Mouse (Mus musculus): Measurements from ENCODE around the gene Papln. TPM values are rescaled to one million over a fixed set of nuclear protein-coding genes. Genes with fewer than 3 reads are reported as not detected.

Gene Papln
- polyA plus RNA-seq, 1 experiment from 2014 or later = 2.2 TPM

DNA sequence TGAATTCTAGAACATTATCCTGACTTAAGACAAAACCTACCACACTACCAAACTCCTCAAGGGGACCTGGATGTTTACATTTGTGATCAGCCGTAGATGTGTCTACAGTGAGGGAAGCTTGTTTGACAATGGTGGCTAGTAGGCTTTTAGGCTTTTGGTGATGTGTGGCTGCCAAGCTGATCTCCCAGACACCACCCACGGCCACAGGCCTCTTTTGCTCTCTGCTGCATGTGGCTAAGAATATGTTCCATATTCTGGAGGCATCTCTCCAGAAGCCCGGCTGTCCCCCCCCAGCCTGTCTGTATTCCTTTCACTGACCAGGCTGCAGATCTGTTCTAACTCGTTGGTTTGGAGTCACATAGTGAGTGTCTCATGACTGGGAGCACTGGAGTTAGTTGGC is 27.3 kb downstream of the Papln start:
- Histone ChIP-seq H3K9me3 (no peaks in the 10 kb centered on the region), H3K36me3 (peaks cover 36% of the 10 kb centered on the region), H3K4me1 (peaks cover 25% of the 10 kb centered on the region), H3K4me2 (no peak overlapping the region), H3K9ac (no peak overlapping the region), H3K27me3 (no peaks in the 10 kb centered on the region), H3K27ac (no peak overlapping the region), H3K4me3 (no peak overlapping the region)
- no peak for ATAC-seq (ENCODE audit: insufficient number of reproducible peaks, insufficient read depth, low FRiP score, low TSS enrichment, low read depth)
- WGBS = 71% methylated on average over 4 of the region's 4 CpGs

DNA sequence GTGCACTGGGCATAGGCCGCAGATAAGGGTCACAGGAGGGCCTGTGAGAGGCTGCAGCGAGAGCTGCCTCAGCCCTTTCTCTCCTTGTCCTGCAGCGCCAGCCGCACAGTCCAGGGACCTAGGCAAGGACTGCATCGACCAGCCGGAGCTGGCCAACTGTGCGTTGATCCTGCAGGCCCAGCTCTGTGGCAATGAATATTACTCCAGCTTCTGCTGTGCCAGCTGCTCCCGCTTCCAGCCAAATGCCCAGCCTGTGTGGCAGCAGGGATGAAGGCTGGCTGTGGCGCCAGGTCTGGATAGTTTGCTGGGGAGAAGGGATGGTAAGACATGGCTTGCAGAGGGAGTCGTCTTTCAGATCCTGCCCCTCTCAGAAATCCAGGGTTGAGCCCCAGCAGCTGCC is 28.3 kb downstream of the Papln start:
- Histone ChIP-seq H3K4me1 (peaks cover 25% of the 10 kb centered on the region), H3K9ac (no peak overlapping the region), H3K9me3 (no peaks in the 10 kb centered on the region), H3K4me3 (no peak overlapping the region), H3K27ac (no peak overlapping the region), H3K36me3 (peaks cover 43% of the 10 kb centered on the region), H3K27me3 (no peaks in the 10 kb centered on the region), H3K4me2 (no peak overlapping the region)
- WGBS = 89% methylated on average over 10 of the region's 10 CpGs
- no peak for ATAC-seq (ENCODE audit: insufficient number of reproducible peaks, insufficient read depth, low FRiP score, low TSS enrichment, low read depth)

DNA sequence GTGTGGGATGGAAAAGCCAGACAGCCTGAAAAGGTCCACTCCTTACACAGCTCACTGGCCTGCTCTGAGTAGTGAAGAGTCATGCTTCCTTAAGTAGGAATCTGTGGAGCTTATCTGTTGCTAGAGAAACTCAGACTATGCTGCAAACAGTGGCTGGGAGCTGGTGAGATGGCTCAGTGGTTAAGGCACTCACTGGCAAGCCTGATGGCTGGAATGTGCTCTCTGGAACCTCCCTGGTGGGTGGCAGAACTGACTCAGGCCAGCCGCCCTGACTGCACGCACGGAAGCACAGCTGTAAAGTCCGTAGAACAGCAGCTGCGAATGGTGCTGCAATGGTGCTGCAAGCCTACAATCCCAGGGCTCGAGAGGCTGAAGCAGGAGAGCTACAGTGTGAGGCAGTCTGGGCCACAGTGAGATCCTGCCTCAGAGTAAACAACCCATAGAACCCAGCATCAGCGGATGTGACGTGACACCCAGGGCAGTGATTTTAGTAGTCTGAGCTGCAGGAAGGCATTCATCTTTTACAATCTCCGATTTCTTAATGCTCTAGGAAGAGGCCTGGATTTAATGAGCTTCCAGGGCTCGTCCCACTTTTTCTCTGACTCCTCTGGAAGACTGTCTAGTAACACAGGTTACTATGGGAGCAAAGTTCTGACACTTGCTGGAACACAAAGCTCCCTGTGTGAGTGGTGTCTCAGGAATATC is 29.4 kb downstream of the Papln start:
- Histone ChIP-seq H3K4me1 (peaks cover 25% of the 10 kb centered on the region), H3K36me3 (peaks cover 49% of the 10 kb centered on the region), H3K4me3 (no peak overlapping the region), H3K4me2 (no peak overlapping the region), H3K27ac (no peak overlapping the region), H3K27me3 (no peaks in the 10 kb centered on the region), H3K9ac (no peak overlapping the region), H3K9me3 (no peaks in the 10 kb centered on the region)
- no peak for ATAC-seq (ENCODE audit: insufficient number of reproducible peaks, insufficient read depth, low FRiP score, low TSS enrichment, low read depth)
- WGBS = 77% methylated on average over 10 of the region's 10 CpGs

GRCm38 (mm10) chr12:83795051-83795450 is 31.6 kb downstream of the Papln start:
- Histone ChIP-seq H3K4me3 (no peak overlapping the region), H3K4me2 (no peak overlapping the region), H3K27me3 (no peaks in the 10 kb centered on the region), H3K4me1 (peaks cover 14% of the 10 kb centered on the region), H3K36me3 (peaks cover 68% of the 10 kb centered on the region), H3K9ac (no peak overlapping the region), H3K9me3 (no peaks in the 10 kb centered on the region), H3K27ac (no peak overlapping the region)
- no peak for ATAC-seq (ENCODE audit: insufficient number of reproducible peaks, insufficient read depth, low FRiP score, low TSS enrichment, low read depth)
- WGBS = 52% methylated on average over 2 of the region's 2 CpGs

- Histone ChIP-seq H3K27ac (no peak overlapping the region), H3K4me1 (peaks cover 9% of the 10 kb centered on the region), H3K36me3 (peaks cover 73% of the 10 kb centered on the region), H3K9ac (no peak overlapping the region), H3K9me3 (no peaks in the 10 kb centered on the region), H3K4me2 (no peak overlapping the region), H3K4me3 (no peak overlapping the region), H3K27me3 (no peaks in the 10 kb centered on the region)
- no peak for ATAC-seq (ENCODE audit: insufficient number of reproducible peaks, insufficient read depth, low FRiP score, low TSS enrichment, low read depth)
- WGBS = 88% methylated on average over 7 of the region's 7 CpGs
These were observed 32.2 kb downstream of the Papln start for GRCm38 (mm10) chr12:83795586-83795985.

GRCm38 (mm10) chr12:83798313-83798712 is 34.9 kb downstream of the Papln start:
- Histone ChIP-seq H3K4me1 (no peaks in the 10 kb centered on the region), H3K9ac (no peak overlapping the region), H3K9me3 (no peaks in the 10 kb centered on the region), H3K27ac (no peak overlapping the region), H3K4me3 (no peak overlapping the region), H3K4me2 (no peak overlapping the region), H3K36me3 (peaks cover 80% of the 10 kb centered on the region), H3K27me3 (no peaks in the 10 kb centered on the region)
- WGBS = 89% methylated on average over 5 of the region's 5 CpGs
- ATAC-seq (ENCODE audit: insufficient number of reproducible peaks, insufficient read depth, low FRiP score, low TSS enrichment, low read depth) = no peak

DNA sequence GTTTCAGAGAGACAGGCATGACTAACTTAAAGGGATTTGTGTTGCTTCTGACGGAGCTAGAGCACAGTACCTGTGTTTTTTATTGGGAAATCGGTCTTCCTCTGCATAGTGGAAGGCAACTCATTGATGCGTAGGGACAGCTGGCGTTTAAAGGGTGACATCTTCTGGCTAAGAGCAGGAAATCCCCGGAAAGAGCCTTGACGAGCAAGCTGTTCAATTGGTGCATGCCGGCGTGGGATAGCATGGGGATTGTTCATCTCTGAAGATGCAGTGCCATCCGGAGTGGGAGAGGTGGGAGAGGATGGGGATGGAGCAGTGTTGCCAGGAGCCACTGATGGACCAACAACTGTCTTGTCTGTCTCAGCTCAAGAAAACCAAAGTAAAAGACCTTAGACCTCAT is 37.5 kb downstream of the Papln start:
- ATAC-seq (ENCODE audit: insufficient number of reproducible peaks, insufficient read depth, low FRiP score, low TSS enrichment, low read depth) = no peak
- Histone ChIP-seq H3K36me3 (peaks cover 84% of the 10 kb centered on the region), H3K9me3 (peaks cover 3% of the 10 kb centered on the region; the same call in 1 of the 2 replicates), H3K27me3 (no peaks in the 10 kb centered on the region), H3K27ac (no peak overlapping the region), H3K4me1 (no peaks in the 10 kb centered on the region), H3K4me2 (no peak overlapping the region), H3K9ac (no peak overlapping the region), H3K4me3 (no peak overlapping the region)
- WGBS = 61% methylated on average over 9 of the region's 9 CpGs

DNA sequence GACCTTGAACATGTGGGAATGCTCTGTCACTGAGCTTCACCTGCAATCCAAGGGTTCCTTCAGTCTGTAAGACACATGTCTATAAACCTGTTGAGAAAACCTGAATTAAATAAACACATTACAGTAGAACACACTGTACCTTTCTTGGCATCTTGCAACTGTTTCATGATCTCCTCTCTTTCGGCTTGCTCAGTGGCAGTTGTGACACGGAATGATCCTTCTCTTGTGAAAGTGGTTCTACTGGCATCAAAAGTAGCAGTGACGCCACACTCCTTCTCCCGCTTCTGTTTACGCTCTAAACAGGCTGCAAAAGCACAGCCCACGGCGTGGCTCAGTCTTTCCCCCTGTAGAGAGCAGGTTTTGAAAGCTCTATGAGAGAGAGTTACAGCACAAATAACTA is 40.2 kb downstream of the Papln start:
- Histone ChIP-seq H3K4me2 (no peak overlapping the region), H3K4me1 (no peaks in the 10 kb centered on the region), H3K4me3 (no peak overlapping the region), H3K27ac (no peak overlapping the region), H3K27me3 (no peaks in the 10 kb centered on the region), H3K9me3 (peaks cover 5% of the 10 kb centered on the region; the same call in 1 of the 2 replicates), H3K9ac (no peak overlapping the region), H3K36me3 (peaks cover 92% of the 10 kb centered on the region)
- WGBS = 83% methylated on average over 7 of the region's 7 CpGs
- ATAC-seq (ENCODE audit: insufficient number of reproducible peaks, insufficient read depth, low FRiP score, low TSS enrichment, low read depth) = no peak

- no peak overlapping the region for H3K27ac ChIP-seq
- H3K36me3 ChIP-seq = peaks cover 20% of the 10 kb centered on the region
- no peaks in the 10 kb centered on the region for H3K9me3 ChIP-seq
- no peaks in the 10 kb centered on the region for H3K4me1 ChIP-seq
- H3K4me2 ChIP-seq = no peak overlapping the region
- no peaks in the 10 kb centered on the region for H3K27me3 ChIP-seq
- ATAC-seq (ENCODE audit: insufficient number of reproducible peaks, insufficient read depth, low FRiP score, low TSS enrichment, low read depth) = no peak
- H3K9ac ChIP-seq = no peak overlapping the region
- H3K4me3 ChIP-seq = no peak overlapping the region
- 91% methylated on average over 3 of the region's 3 CpGs for WGBS
These were observed 48.5 kb downstream of the Papln start for GRCm38 (mm10) chr12:83811901-83812300.

DNA sequence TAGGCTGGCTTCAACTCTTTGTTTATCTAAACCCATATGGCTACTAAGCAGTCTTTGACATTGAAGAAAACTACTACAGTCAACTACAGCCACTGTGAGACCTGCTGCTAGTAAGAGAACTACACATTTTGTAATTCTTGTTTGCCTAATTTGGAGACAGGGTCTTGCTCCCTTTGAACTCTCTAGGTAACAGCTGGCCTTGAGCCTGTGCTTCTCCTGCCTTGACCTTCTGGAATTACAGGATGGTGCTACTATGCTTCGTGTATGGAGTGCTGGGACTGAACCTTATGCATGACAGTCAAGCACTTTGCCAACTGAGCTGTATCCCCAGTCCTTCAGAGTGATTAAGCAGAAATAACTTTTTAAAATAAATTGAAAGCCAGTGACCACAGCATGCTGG is 53.2 kb downstream of the Papln start:
- no peaks in the 10 kb centered on the region for H3K4me1 ChIP-seq
- WGBS = 74% methylated on average over 1 of the region's 1 CpGs
- H3K27me3 ChIP-seq = no peaks in the 10 kb centered on the region
- no peaks in the 10 kb centered on the region for H3K9me3 ChIP-seq
- 0 out of 2 replicates have a peak, but pooled peaks cover 6% of the 10 kb centered on the region for H3K36me3 ChIP-seq
- H3K4me2 ChIP-seq = no peak overlapping the region
- no peak overlapping the region for H3K27ac ChIP-seq
- ATAC-seq (ENCODE audit: insufficient number of reproducible peaks, insufficient read depth, low FRiP score, low TSS enrichment, low read depth) = no peak
- H3K4me3 ChIP-seq = no peak overlapping the region
- no peak overlapping the region for H3K9ac ChIP-seq

GRCm38 (mm10) chr12:83830424-83830823 is 67.0 kb downstream of the Papln start:
- 72% methylated on average over 3 of the region's 3 CpGs for WGBS
- no peaks in the 10 kb centered on the region for H3K4me1 ChIP-seq
- H3K4me3 ChIP-seq = no peak overlapping the region
- no peak overlapping the region for H3K4me2 ChIP-seq
- no peak overlapping the region for H3K9ac ChIP-seq
- no peaks in the 10 kb centered on the region for H3K9me3 ChIP-seq
- H3K27ac ChIP-seq = no peak overlapping the region
- H3K27me3 ChIP-seq = no peaks in the 10 kb centered on the region
- H3K36me3 ChIP-seq = peaks cover 24% of the 10 kb centered on the region
- ATAC-seq (ENCODE audit: insufficient number of reproducible peaks, insufficient read depth, low FRiP score, low TSS enrichment, low read depth) = no peak

DNA sequence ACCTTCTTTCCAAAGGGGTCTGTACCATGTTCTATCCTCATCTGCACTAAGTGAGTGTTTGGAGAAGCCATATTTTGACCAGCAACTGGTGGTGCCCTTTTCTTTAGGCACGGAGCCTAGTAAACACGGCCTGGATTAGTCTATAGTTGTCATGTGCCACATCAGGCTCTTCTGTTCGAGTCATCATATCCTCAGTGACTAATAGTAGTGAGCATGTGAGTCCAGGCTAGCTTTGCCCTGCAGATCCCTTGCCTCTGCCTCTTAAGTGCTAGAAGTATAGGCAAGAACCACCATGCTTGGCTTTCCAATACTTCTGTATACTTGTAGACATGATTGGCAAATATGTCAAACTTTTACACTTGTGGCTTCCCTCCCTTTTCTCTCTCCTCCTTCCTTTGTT is 70.5 kb downstream of the Papln start:
- Histone ChIP-seq H3K4me3 (no peak overlapping the region), H3K4me1 (no peaks in the 10 kb centered on the region), H3K4me2 (no peak overlapping the region), H3K27ac (no peak overlapping the region), H3K9me3 (no peaks in the 10 kb centered on the region), H3K27me3 (no peaks in the 10 kb centered on the region), H3K36me3 (peaks cover 41% of the 10 kb centered on the region), H3K9ac (no peak overlapping the region)
- ATAC-seq (ENCODE audit: insufficient number of reproducible peaks, insufficient read depth, low FRiP score, low TSS enrichment, low read depth) = no peak
- 90% methylated on average over 3 of the region's 3 CpGs for WGBS

All from embryonic facial prominence, embryonic 13.5 days (tissue).